Mouse (Mus musculus) myocyte (in vitro differentiated cells): ENCODE measurements around the gene Gpr89. TPM values are rescaled to one million over a fixed set of nuclear protein-coding genes. Genes with fewer than 3 reads are reported as not detected.

Source experiments
- H3K27me3 ChIP-seq: one replicate; pipeline ENCODE4 v1.6.1; 2011; ENCODE audit not compliant: control insufficient read depth, insufficient read depth, insufficient read length
- H3K36me3 ChIP-seq: one replicate; pipeline ENCODE4 v1.6.1; 2011; ENCODE audit not compliant: control insufficient read depth, insufficient read depth
- H3K4me2 ChIP-seq: one replicate; pipeline ENCODE4 v1.6.1; 2011; ENCODE audit warnings: low read depth, control low read depth
- H3K4me3 ChIP-seq: one replicate; pipeline ENCODE4 v1.5.1; 2011; ENCODE audit warnings: mild to moderate bottlenecking, control low read depth, moderate library complexity
- H3K79me2 ChIP-seq: one replicate; pipeline ENCODE4 v1.6.1; 2011; ENCODE audit not compliant: control insufficient read depth, insufficient read depth
- H3ac ChIP-seq: one replicate; pipeline ENCODE4 v1.6.1; 2011; ENCODE audit not compliant: control insufficient read depth, insufficient read length
- CEBPB ChIP-seq: IDR thresholded peaks from 2 replicates; pipeline ENCODE4 v1.6.1; 2011; ENCODE audit warnings: mild to moderate bottlenecking, moderate library complexity; ENCODE audit not compliant: poor library complexity, insufficient read depth, severe bottlenecking
- E2F4 ChIP-seq: IDR thresholded peaks from one replicate; pipeline ENCODE4 v1.6.1; 2011; ENCODE audit warnings: mild to moderate bottlenecking, control low read depth, moderate library complexity; ENCODE audit not compliant: insufficient read depth
- MAX ChIP-seq: IDR thresholded peaks from one replicate; pipeline ENCODE4 v1.6.1; 2011; ENCODE audit warnings: low read depth, mild to moderate bottlenecking, control low read depth
- MYOD1 ChIP-seq, 3 experiments: IDR thresholded peaks; one replicate each; pipeline ENCODE4 v1.6.1; 2011; ENCODE audit warnings: control low read depth in 2 of 3, low read depth in 2 of 3, mild to moderate bottlenecking in 2 of 3, moderate library complexity in 1 of 3; ENCODE audit not compliant: insufficient read length in 2 of 3, control insufficient read depth in 1 of 3
- MYOG ChIP-seq, 3 experiments: IDR thresholded peaks; one replicate each; pipeline ENCODE4 v1.6.1; 2011; ENCODE audit warnings: control low read depth in 2 of 3, low read depth in 2 of 3, mild to moderate bottlenecking in 2 of 3; ENCODE audit not compliant: insufficient read length in 2 of 3, control insufficient read depth in 1 of 3, insufficient read depth in 1 of 3
- POLR2A ChIP-seq: IDR thresholded peaks from one replicate; pipeline ENCODE4 v1.6.1; 2011; ENCODE audit warnings: low read depth, mild to moderate bottlenecking, control low read depth, moderate library complexity; ENCODE audit not compliant: insufficient read length
- POLR2AphosphoS2 ChIP-seq: IDR thresholded peaks from one replicate; pipeline ENCODE4 v1.6.1; 2011; ENCODE audit warnings: low read depth, control low read depth; ENCODE audit not compliant: insufficient read length
- REST ChIP-seq: IDR thresholded peaks from one replicate; pipeline ENCODE4 v1.6.1; 2011; ENCODE audit warnings: mild to moderate bottlenecking, control low read depth, moderate library complexity; ENCODE audit not compliant: insufficient read depth, insufficient read length
- SRF ChIP-seq: IDR thresholded peaks from one replicate; pipeline ENCODE4 v1.6.1; 2011; ENCODE audit warnings: low read depth; ENCODE audit not compliant: control insufficient read depth, insufficient read length
- TCF12 ChIP-seq: IDR thresholded peaks from one replicate; pipeline ENCODE4 v1.6.1; 2011; ENCODE audit warnings: mild to moderate bottlenecking, control low read depth; ENCODE audit not compliant: poor library complexity, insufficient read depth, severe bottlenecking
- TCF3 ChIP-seq: IDR thresholded peaks from one replicate; pipeline ENCODE4 v1.6.1; 2011; ENCODE audit warnings: low read depth, control low read depth; ENCODE audit not compliant: insufficient read length
- USF1 ChIP-seq: IDR thresholded peaks from one replicate; pipeline ENCODE4 v1.6.1; 2011; ENCODE audit warnings: low read depth, mild to moderate bottlenecking, control low read depth, moderate library complexity
- polyA plus RNA-seq: library from polyadenylated mRNA; unstranded; fragments of >200 nt; fragmentation: generic; extraction: Trizol; gene quantifications from one replicate; pipeline ENCODE4 v1.2.1, GENCODE M21; 2012; ENCODE audit warnings: missing spikeins

Gpr89 gene
- 19.2 TPM for polyA plus RNA-seq

GRCm38 (mm10) chr3:96904851-96905541, at the start of gene Gpr89:
Gene Gpr89, minus strand, starts transcription at chr3:96905346.
- TF ChIP-seq POLR2AphosphoS2: peak; percentile 68
- TF ChIP-seq POLR2A: peak; percentile 65
- TF ChIP-seq SRF: no peak
- TF ChIP-seq MYOD1 (IDR thresholded peaks at IDR 0.05; ENCODE audit: control insufficient read depth in 1 of 3, insufficient read length in 2 of 3, low read depth in 2 of 3): peak in 2 of 3 experiments; percentile 51 to 76
- peak in 2 of 3 experiments; percentile 31 to 71 for TF ChIP-seq MYOG (IDR thresholded peaks at IDR 0.05; ENCODE audit: control insufficient read depth in 1 of 3, insufficient read depth in 1 of 3, insufficient read length in 2 of 3, low read depth in 2 of 3)
- peak within 1 kb of the TSS; percentile 98 for H3K4me2 ChIP-seq
- H3K27me3 ChIP-seq: peaks cover 7% of the 10 kb centered on the region
- H3K79me2 ChIP-seq: peaks cover 2% of the 10 kb centered on the region
- H3K4me3 ChIP-seq: peak within 1 kb of the TSS; percentile 87
- H3K36me3 ChIP-seq: no peaks in the 10 kb centered on the region
- peak within 1 kb of the TSS; percentile 3 for H3ac ChIP-seq

GRCm38 (mm10) chr3:96953489-96954233, 48.5 kb upstream of the Gpr89 start:
- Histone ChIP-seq H3K36me3 (no peaks in the 10 kb centered on the region), H3K79me2 (no peaks in the 10 kb centered on the region), H3K4me2 (no peak overlapping the region), H3K4me3 (no peak overlapping the region), H3ac (no peak overlapping the region), H3K27me3 (no peaks in the 10 kb centered on the region)
- TF ChIP-seq CEBPB (no peak), POLR2AphosphoS2 (no peak), POLR2A (no peak), TCF3 (no peak), SRF (no peak), E2F4 (no peak), MYOG (IDR thresholded peaks at IDR 0.05; ENCODE audit: control insufficient read depth in 1 of 3, insufficient read depth in 1 of 3, insufficient read length in 2 of 3, low read depth in 2 of 3) (no peak), MAX (no peak), TCF12 (no peak), REST (no peak), USF1 (no peak), MYOD1 (IDR thresholded peaks at IDR 0.05; ENCODE audit: control insufficient read depth in 1 of 3, insufficient read length in 2 of 3, low read depth in 2 of 3) (no peak)

GRCm38 (mm10) chr3:96942706-96943105, 37.6 kb upstream of the Gpr89 start:
- no peak for TF ChIP-seq POLR2A
- no peaks in the 10 kb centered on the region for H3K79me2 ChIP-seq
- H3K36me3 ChIP-seq: no peaks in the 10 kb centered on the region
- H3K4me2 ChIP-seq: no peak overlapping the region
- no peak overlapping the region for H3ac ChIP-seq
- H3K4me3 ChIP-seq: no peak overlapping the region
- no peaks in the 10 kb centered on the region for H3K27me3 ChIP-seq

- H3K4me2 ChIP-seq: no peak overlapping the region
- H3K27me3 ChIP-seq: peaks cover 15% of the 10 kb centered on the region
- TF ChIP-seq USF1 (no peak), CEBPB (no peak), E2F4 (no peak), MYOD1 (IDR thresholded peaks at IDR 0.05; ENCODE audit: control insufficient read depth in 1 of 3, insufficient read length in 2 of 3, low read depth in 2 of 3) (no peak), REST (no peak), TCF12 (no peak), TCF3 (no peak), POLR2A (no peak), MYOG (IDR thresholded peaks at IDR 0.05; ENCODE audit: control insufficient read depth in 1 of 3, insufficient read depth in 1 of 3, insufficient read length in 2 of 3, low read depth in 2 of 3) (no peak), MAX (no peak), SRF (no peak), POLR2AphosphoS2 (no peak)
- no peak overlapping the region for H3K4me3 ChIP-seq
- H3K79me2 ChIP-seq: no peaks in the 10 kb centered on the region
- no peak overlapping the region for H3ac ChIP-seq
- no peaks in the 10 kb centered on the region for H3K36me3 ChIP-seq
These were observed 33.6 kb upstream of the Gpr89 start for GRCm38 (mm10) chr3:96938738-96939137.

- no peak overlapping the region for H3K4me2 ChIP-seq
- no peaks in the 10 kb centered on the region for H3K36me3 ChIP-seq
- H3K79me2 ChIP-seq: no peaks in the 10 kb centered on the region
- no peak overlapping the region for H3ac ChIP-seq
- H3K27me3 ChIP-seq: peaks cover 15% of the 10 kb centered on the region
- no peak overlapping the region for H3K4me3 ChIP-seq
- TF ChIP-seq USF1: no peak
- peak in 2 of 3 experiments; percentile 32 to 37 for TF ChIP-seq MYOD1 (IDR thresholded peaks at IDR 0.05; ENCODE audit: control insufficient read depth in 1 of 3, insufficient read length in 2 of 3, low read depth in 2 of 3)
- no peak for TF ChIP-seq E2F4
- no peak for TF ChIP-seq SRF
- TF ChIP-seq MAX: no peak
- no peak for TF ChIP-seq REST
- no peak for TF ChIP-seq TCF12
- peak in 1 of 3 experiments; percentile 28 for TF ChIP-seq MYOG (IDR thresholded peaks at IDR 0.05; ENCODE audit: control insufficient read depth in 1 of 3, insufficient read depth in 1 of 3, insufficient read length in 2 of 3, low read depth in 2 of 3)
- no peak for TF ChIP-seq TCF3
- no peak for TF ChIP-seq POLR2AphosphoS2
- no peak for TF ChIP-seq POLR2A
- TF ChIP-seq CEBPB: no peak
These were observed 32.5 kb upstream of the Gpr89 start for GRCm38 (mm10) chr3:96937606-96938005.
